Mouse (Mus musculus): ENCODE measurements around the gene Tex12.

Tex12 gene

DNA sequence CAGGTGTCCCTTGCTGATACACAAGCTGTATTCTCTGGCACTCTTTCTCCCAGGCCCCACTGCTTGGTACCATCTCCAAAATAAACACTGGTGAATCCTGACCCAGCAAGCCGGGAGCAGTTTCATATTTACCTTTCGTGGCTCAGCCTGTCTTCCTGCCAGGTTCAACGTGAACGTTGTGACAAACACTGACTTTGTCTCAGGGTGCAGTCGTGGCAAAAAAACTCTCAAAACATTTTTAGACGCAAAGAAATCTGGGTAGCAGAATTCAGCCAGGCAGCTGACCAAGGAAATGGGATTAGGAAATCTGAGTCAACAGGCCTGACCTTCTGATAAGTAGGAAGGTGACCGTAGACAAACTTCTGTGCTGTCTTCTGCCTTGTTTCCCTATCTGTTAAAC is 53.6 kb downstream of the Tex12 start:
- H3K27me3 ChIP-seq (ENCODE audit: control insufficient read depth, insufficient read depth, low read length, poor library complexity, severe bottlenecking) = no peaks in the 10 kb centered on the region; the same call in 1 of the 2 replicates
- DNase-seq (ENCODE audit: low read depth, low spot score) = no peak
- H3K36me3 ChIP-seq (ENCODE audit: control insufficient read depth, insufficient read depth, low read length, poor library complexity, severe bottlenecking) = no peaks in the 10 kb centered on the region
